7 mouse cellular contexts compared by ENCODE assay signal in genomic region chr1:194746332-194747249, GRCm38 (mm10).
DNase-seq lines count a peak whose midpoint lies in the region; ATAC-seq and TF ChIP-seq lines count a peak whose summit lies in the region.

No protein-coding gene starts in this region.

- 23% methylated on average over 6 of the region's 6 CpGs for WGBS in cerebellum, adult 2 months
- WGBS in hindbrain, postnatal 0 days: 18% methylated on average over 6 of the region's 6 CpGs
- 59% methylated on average over 5 of the region's 6 CpGs for WGBS in macrophage (ENCODE audit: missing documents)
- WGBS in stomach, embryonic 16.5 days: 29% methylated on average over 6 of the region's 6 CpGs

- DNase-seq in adrenal gland, adult (ENCODE audit: inconsistent age in 2 of 2, low spot score in 1 of 2): peak; percentile 45 to 91
- DNase-seq in cerebellum, adult 2 months: peak; percentile 45 to 49
- DNase-seq in gastrocnemius, adult 18-20 months (ENCODE audit: low spot score): peak; percentile 81
- DNase-seq in hindbrain, postnatal 0 days (ENCODE audit: low spot score): peak; percentile 88
- peak; percentile 36 to 41 for DNase-seq in left cerebral cortex, adult 18-20 months (ENCODE audit: low spot score in 2 of 2)

- peaks cover 5% of the 10 kb centered on the region; the same call in 1 of the 2 replicates for H3K36me3 ChIP-seq in hindbrain, postnatal 0 days (ENCODE audit: insufficient read depth, low read length)
- H3K36me3 ChIP-seq in macrophage (ENCODE audit: inconsistent target): no peaks in the 10 kb centered on the region
- H3K36me3 ChIP-seq in stomach, embryonic 16.5 days (ENCODE audit: control insufficient read depth, insufficient read depth, low read length): no peaks in the 10 kb centered on the region

- no peak overlapping the region for H3K9ac ChIP-seq in hindbrain, postnatal 0 days (replicated peaks; ENCODE audit: low read length)
- no peak overlapping the region for H3K9ac ChIP-seq in stomach, embryonic 16.5 days (ENCODE audit: low read length)

- TF ChIP-seq POLR2A in cerebellum, adult 2 months (IDR thresholded peaks at IDR 0.05; ENCODE audit: borderline replicate concordance, insufficient read depth, low read length): no peak

- no peaks in the 10 kb centered on the region for H3K79me2 ChIP-seq in macrophage (ENCODE audit: inconsistent target)

- peak; percentile 83 for ATAC-seq in hindbrain, postnatal 0 days
- peak; percentile 82; the same call in 1 of the 2 replicates for ATAC-seq in stomach, embryonic 16.5 days (ENCODE audit: insufficient read depth, low FRiP score)

- no peak for TF ChIP-seq CTCF in cerebellum, adult 2 months (IDR thresholded peaks at IDR 0.05; ENCODE audit: borderline replicate concordance, insufficient read depth, low read depth, low read length)
- no peak for TF ChIP-seq CTCF in hindbrain, postnatal 0 days (IDR thresholded peaks at IDR 0.05; ENCODE audit: low read depth)

- H3K4me1 ChIP-seq in cerebellum, adult 2 months (ENCODE audit: control insufficient read depth, insufficient read depth, low read length): no peaks in the 10 kb centered on the region
- H3K4me1 ChIP-seq in hindbrain, postnatal 0 days (ENCODE audit: insufficient read depth, low read length): peaks cover 8% of the 10 kb centered on the region
- peaks cover 19% of the 10 kb centered on the region; the same call in 1 of the 2 replicates for H3K4me1 ChIP-seq in stomach, embryonic 16.5 days (ENCODE audit: control insufficient read depth, insufficient read depth, low read length)

- no peak overlapping the region for H3K4me3 ChIP-seq in cerebellum, adult 2 months (replicated peaks; ENCODE audit: insufficient read depth, low read depth, low read length)
- no peak overlapping the region for H3K4me3 ChIP-seq in hindbrain, postnatal 0 days (ENCODE audit: low read length)
- no peak overlapping the region for H3K4me3 ChIP-seq in macrophage (ENCODE audit: inconsistent target)
- no peak overlapping the region for H3K4me3 ChIP-seq in stomach, embryonic 16.5 days (replicated peaks; ENCODE audit: low read length)

- H3K9me3 ChIP-seq in hindbrain, postnatal 0 days (ENCODE audit: low read length): no peaks in the 10 kb centered on the region
- no peaks in the 10 kb centered on the region for H3K9me3 ChIP-seq in stomach, embryonic 16.5 days (replicated peaks; ENCODE audit: control insufficient read depth, low read length)

- H3K27me3 ChIP-seq in cerebellum, adult 2 months (ENCODE audit: control insufficient read depth, insufficient read depth, low read length): no peaks in the 10 kb centered on the region
- no peaks in the 10 kb centered on the region for H3K27me3 ChIP-seq in hindbrain, postnatal 0 days (ENCODE audit: insufficient read depth, low read length)
- H3K27me3 ChIP-seq in stomach, embryonic 16.5 days (ENCODE audit: control insufficient read depth, insufficient read depth, low read length): no peaks in the 10 kb centered on the region

- no peak overlapping the region for H3K4me2 ChIP-seq in hindbrain, postnatal 0 days (ENCODE audit: low read depth, low read length)
- H3K4me2 ChIP-seq in stomach, embryonic 16.5 days (ENCODE audit: low read depth, low read length): no peak overlapping the region

- no peak overlapping the region for H3K27ac ChIP-seq in cerebellum, adult 2 months (ENCODE audit: insufficient read depth, low read length)
- 0 out of 2 replicates have a peak overlapping the region, but pooled peaks have one; percentile 23 for H3K27ac ChIP-seq in hindbrain, postnatal 0 days
- H3K27ac ChIP-seq in macrophage: peak overlapping the region; percentile 85
- H3K27ac ChIP-seq in stomach, embryonic 16.5 days (ENCODE audit: low read length): no peak overlapping the region

Comparison
In these comparisons a context has a peak if more than half of its experiments do, and no peak if none do; other contexts are left out.
1. H3K27ac ChIP-seq: peak in hindbrain, postnatal 0 days (single experiment) and macrophage (single experiment); none in cerebellum, adult 2 months (single experiment) and stomach, embryonic 16.5 days (single experiment).
2. Peak in every context shown above with its lines, with median percentiles within 50 percentile points of each other: DNase-seq.